Mouse (Mus musculus) 3T3-L1 (cell line): ENCODE data around the gene Chd3.

Experiments
- DNase-seq: peaks from one replicate; pipeline ENCODE4 v3.0.0-alpha.2; 2015; ENCODE audit warnings: low read depth, low spot score

The Chd3 gene

DNA sequence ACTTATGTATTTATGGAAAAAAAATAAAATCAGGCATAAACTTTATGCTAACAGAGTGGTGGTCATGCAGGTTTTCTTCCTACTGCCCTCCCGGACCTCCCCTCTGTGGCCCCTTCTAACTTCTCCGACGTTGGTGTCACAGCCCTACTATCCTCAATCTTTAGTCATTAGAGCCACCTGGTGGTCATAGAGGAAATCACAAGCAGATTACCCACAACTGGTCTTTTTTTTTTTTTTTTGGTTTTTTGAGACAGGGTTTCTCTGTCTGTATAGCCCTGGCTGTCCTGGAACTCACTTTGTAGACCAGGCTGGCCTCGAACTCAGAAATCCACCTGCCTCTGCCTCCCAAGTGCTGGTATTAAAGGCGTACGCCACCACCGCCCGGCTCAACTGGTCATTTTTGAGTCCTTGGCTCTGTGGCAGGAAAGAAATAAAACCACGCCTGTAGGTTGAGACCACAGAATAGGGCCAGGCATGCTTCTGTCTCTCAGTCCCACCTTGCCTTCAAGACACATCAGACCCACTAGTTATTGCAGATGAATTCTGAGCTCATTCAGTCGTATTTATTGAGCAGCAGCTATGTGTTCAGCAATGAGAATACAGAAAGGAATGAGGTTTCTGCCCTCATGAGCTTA is 21.3 kb upstream of the Chd3 start:
- DNase-seq, result peak; percentile 85

DNA sequence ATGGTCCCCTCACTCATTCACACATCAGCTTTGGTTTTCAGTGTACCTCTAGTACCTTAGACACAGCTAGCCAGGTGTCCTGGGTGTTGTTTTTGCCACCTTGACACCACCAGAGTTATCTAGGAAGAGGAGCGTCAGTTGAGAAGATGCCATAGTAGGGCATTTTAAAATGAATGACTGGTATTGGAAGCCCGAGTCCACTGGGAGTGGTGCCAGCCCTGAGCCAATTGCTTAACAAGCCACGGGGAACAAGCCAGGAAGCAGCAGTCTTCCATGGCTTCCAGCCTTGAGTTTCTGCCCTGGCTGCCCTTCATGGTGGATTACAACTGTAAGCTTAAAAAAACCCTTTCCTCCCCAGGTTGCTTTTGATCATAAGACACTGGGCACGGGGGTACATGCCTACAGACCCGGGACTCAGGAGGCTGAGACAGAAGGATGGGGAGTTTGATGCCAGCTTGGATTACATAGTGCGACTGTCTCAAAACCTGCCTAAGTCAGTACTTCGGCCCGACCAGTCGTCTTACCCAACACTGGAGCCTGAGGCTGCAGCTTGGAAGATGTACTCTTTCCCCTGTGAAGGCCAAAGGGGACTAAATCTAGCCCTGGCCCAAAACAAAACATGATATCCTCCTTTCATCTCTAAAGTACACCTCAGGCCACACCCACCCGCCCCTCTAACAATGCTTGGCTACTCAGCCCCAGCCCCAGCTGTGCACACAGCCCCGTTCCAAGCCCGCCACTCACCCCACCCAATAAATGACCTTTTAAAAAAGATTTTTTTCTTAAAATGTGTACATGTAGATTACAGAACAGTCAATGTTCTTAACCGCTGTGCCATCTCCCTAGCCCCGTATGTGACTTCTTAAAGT is 20.6 kb upstream of the Chd3 start:
- peak; percentile 50 for DNase-seq

DNA sequence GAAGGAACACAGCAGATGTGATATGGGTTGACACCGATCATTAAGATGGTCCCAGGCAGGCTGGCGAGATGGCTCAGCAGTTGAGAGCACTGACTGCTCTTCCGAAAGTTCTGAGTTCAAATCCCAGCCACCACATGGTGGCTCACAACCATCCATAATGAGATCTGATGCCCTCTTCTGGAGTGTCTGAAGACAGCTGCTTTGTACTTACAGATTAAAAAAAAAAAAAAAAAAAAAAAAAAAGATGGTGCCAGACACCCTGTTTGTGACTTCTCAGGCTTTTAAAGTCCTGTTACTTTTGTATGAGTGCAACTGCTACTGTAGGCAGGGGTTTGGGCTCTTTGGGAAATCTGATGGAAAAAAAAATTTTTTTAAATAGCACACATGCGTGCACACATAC is 19.5 kb upstream of the Chd3 start:
- no peak for DNase-seq

- no peak for DNase-seq
Measured at GRCm38 (mm10) chr11:69386758-69387157, 17.6 kb upstream of the Chd3 start.

GRCm38 (mm10) chr11:69384979-69385378 is 15.8 kb upstream of the Chd3 start:
- DNase-seq, result no peak

DNA sequence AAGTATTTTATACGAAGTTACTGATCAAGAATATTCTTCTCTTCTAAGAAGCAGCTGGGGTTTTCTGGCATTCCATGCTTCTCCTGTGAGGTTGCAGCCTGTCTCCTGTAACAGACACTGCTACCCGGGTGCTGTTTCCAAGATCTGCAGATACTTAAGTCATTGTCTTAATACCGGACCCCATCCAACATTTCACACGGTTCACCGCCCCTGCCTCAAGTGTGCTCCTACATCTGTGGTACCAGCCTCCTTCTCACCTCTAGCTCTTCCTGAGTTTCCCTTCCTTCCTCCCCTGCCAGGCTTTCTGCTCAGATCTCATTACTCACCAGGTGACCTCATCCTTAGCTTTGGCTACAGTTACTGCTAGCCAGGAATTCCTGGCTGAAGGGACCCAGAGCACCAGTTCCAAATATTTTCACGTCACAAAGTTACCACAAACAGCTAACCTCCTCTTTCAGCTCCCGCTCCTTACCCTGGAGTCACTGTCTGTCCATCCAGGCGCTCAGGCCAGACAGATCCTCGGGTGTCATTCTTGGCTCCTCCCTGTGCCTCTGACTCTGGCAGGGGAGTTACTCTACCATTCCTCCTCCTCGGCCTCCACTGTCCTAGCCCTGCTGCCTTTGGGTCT is 13.4 kb upstream of the Chd3 start:
- peak; percentile 93 for DNase-seq

DNA sequence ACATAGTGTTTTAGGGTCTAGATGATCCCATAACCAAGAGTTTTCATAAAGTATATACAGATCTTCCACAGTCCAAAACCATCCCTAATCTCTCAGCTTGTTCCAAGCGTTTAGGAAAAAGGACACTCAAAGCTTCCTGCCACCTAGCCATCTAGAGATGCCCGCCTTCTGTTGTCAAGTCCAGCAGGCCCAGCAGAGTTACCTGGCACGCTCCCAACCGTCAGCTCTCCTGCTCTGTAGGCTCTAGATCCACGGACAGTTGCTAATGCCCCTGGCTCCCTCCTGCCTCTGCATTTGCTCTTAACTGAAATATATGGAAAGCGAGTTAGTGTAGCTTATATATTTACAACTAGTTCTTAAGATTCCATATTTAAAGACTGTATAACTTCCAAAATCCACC is 12.2 kb upstream of the Chd3 start:
- DNase-seq, result no peak

- no peak for DNase-seq
Measured at GRCm38 (mm10) chr11:69379600-69379999, 10.4 kb upstream of the Chd3 start.

- DNase-seq, result no peak
Measured at GRCm38 (mm10) chr11:69377766-69378165, 8.6 kb upstream of the Chd3 start.

GRCm38 (mm10) chr11:69375646-69376045 is 6.4 kb upstream of the Chd3 start:
- no peak for DNase-seq

DNA sequence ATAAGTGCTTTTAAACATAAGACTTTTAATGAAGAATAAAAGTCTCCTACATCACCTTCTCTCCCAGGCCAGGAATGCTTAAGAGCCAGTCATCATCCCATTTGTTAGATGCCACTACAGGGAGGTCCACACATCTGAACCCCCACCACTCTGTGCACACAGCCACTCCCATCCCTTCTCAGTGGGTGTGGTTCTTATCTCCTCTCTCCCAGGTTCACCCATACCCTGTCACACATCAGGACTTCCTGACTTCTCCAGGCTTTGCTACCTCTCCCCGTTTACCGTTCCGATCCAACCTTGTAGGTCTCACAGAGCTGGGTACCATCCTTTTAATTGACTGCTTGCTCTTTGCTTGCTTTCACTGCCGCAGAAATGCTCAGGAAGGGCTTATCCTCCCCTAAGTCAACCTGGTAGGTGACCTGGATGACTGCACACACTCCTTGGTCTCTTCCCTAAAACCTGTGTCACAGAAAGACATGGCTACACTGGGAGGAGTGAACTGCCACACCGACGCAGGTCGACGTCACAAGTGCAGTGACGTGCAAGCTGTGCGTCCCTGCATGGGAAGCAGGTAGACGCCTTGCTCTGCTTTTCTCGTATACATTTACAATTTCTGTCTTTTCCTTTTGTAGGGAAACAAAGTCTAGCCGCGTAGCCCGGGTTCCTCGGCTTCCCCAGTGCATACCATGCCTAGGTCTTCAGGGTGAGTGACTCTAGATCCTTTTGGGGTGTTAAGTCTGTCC is 4.2 kb upstream of the Chd3 start:
- no peak for DNase-seq

DNA sequence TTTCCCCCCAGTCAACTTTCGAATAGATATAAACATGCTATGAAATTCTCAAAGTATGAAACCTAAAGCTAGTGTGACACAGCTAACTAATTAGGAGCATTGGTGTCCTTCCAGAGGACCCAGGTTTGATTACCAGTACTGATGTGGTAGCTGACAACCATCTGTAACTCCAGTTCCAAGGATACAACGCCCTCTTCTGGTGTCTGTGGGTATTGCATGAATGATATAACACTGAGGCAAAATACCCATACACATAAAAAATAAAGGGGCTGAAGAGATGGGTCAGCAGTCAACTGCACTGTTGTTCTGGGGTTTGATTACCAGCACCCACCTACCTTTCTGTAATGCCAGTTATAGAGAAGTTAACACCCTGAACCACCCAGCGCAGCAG is 3.6 kb upstream of the Chd3 start:
- DNase-seq, result peak; percentile 37

GRCm38 (mm10) chr11:69372056-69372779 is 3.0 kb upstream of the Chd3 start:
- DNase-seq, result no peak

DNA sequence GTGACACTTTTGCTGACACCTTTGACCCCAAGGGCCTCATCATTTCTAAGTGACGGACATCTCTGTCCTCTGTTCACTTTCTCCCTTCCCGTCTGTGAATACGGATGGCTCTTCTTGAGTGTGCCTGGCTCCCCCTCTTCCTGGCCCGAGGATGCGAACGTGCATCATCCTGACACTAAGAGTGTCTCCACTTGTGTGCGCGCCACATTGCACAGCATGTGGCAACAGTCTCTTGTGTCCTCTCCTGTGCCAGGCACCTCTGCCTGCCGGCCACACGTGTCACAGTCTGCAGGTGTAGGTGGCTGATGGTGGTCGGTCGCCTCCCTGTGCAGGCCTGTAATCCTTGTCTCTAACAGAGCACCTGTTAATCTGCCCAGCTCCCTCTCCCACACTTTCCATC is 2.4 kb upstream of the Chd3 start:
- DNase-seq, result no peak

DNA sequence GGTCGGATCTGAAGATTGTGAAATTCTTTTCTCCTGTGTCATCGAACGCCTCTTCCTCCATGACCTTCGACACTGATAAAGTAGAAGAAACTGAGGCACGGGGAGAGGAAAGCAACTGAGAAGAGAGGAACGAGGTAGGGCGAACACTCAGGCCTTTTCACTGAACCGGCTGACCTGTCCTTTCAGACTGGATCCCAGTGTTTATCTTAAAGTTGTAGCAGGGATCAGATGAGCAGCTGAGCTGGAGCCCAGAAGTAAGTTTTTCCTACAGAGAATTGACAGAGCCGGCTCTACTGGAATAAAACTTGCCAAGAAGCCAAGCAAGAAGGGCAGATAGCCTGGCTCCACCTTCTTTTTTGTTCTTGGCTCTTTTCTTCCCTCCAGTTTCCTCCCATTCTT is 1.6 kb upstream of the Chd3 start:
- peak; percentile 41 for DNase-seq

DNA sequence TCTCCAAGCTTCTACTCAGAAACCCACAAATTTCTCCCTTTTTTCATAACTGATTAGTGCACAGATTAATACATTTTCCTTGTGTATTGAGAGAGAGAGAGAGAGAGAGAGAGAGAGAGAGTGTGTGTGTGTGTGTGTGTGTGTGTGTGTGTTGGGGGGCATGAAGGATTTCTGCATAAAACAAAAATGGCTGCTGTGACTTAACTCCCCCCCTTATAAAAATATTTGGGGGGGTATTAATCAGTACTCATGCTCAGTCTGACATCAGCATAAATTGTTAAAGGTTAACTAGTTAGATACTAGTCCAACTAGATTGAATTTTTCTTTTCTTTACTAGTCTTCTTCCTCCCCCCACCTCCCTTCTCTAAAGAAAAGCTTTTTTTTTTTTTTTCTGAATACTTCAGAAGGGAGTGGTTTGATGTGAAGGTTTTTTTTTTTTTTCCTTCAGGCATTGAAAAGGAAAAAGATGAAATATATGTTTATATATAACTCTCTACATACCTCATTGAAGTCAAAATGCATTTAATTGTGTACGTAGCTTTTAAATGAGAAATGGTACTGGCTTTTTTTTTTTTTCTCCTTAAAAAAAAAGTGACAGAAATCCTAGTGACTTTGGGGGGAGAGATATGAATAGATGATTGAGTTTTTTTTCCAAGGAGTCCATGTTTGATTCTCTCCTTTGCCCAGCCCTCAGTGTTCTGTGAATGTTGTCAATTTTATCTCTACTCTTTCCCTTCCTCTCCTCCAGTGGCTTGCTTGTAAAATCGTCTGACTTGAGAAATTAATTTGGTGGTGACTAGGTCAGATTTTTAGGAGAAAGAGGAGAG is 997 bp upstream of the Chd3 start:
- peak; percentile 44 for DNase-seq

DNA sequence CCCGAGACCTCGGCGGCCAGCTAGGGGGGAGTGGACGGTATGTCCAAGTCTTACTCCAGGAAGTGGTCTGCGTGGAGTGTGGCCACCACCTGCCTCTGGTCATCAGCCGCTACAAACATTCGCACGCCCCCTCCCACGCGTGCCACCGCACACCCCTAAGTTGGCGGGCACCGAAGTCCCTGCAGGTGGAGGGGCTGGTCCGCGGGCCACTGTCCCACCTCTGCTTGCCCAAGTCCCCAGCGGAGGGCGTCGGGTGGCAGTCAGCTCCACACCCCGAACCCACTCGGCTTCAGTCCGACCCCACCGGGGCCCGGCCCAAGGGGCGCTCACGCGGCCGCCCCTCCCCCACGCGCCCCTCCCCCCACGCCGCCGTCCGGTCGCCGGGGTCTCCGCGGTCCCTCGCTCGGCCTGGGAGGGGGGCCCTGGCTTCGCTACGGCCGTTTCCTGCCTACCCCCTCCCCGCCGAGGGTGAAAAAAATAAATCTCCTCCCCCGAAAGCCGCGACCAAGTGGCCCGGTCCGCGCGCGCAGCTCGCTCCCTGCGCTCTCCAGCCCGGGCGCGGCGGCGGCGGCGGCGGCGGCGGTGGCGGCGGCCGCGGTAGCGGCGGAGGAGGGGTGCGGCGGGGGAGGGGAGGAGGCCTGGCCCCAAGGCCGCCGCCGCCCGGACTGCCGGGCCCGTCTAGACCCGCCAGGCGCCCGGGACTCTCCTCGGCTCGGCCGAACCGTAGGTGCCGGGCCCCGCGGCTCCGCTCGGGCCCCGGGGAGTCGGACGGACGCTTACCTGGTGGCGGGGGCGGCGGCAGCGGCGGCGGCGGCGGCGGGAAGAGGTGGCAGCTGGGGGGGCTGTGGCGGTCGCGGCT is 621 bp downstream of the Chd3 start:
- DNase-seq, result peak; percentile 49

DNA sequence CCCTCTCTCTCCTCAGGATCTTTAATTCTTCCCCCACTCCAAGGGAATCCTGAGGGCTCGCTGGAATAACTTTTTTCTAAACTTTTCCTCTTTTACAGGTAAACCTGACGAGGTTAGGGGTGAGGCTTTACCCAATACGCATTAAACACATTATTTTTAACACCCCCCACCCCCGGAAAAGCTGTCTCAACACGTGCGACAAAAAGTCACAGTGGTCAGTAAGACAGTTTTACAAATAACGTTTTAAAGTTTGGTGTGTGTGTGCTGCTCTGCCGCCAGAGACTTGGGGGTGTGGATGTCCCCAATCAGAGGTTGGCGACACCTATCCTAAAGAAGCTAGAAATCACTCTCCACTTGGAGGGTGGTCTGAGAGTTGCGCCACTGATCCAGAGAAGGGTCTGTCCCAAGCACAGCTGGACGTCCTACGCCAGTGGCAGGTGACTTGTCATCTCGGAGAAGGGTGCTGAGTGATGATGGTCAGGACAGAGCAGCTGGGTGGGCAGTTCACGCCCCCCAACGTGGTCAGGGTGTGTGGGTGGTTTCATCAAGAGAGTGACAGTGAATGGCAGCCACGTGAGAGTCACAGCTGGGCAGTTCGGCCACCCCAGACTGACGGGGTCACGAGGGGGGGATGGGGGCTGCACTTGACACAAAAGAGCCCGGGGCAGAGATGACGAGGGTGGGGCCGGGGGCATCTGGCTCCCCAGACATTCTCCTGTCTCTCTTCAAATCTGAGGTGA is 1.4 kb downstream of the Chd3 start:
- DNase-seq, result peak; percentile 37
